Mouse (Mus musculus) heart, adult 2 months (tissue): ENCODE results near the gene Mlip.

Experiments
- CTCF ChIP-seq: fragments of 200-600 bp; IDR thresholded peaks from 2 replicates; pipeline ENCODE4 v1.8.1; 2022; ENCODE audit warnings: antibody characterized with exemption, mild to moderate bottlenecking, moderate library complexity
- EP300 ChIP-seq: fragments of 200-500 bp; IDR thresholded peaks from 2 replicates; pipeline ENCODE4 v1.6.1; 2011; ENCODE audit warnings: low read depth, low read length, control low read depth; ENCODE audit not compliant: insufficient read depth
- POLR2A ChIP-seq: fragments of 200-500 bp; IDR thresholded peaks from 2 replicates; pipeline ENCODE4 v1.6.1; 2011; ENCODE audit warnings: mild to moderate bottlenecking, low read depth, low read length, control low read depth; ENCODE audit not compliant: insufficient read depth

DNA sequence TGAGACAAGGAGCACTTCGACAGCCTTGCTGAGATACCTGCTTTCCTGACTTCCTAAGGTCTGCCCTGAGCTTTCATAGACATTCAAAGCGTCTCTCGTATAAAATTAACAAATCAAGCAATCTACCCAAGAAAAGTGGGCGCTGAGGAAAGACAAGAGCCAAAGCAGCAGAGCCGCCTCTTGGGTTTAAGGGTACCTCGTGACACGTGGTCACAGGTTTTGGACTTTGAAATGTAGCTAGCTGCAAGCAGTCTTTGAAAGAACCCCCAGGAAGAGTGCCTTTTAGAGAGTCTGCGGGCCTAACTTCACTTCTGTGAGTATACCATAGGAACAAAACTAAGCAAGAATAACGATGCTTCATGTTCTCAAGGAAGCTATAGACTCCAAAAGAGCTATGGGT is 31.9 kb upstream of the Mlip start:
- TF ChIP-seq CTCF (no peak), POLR2A (no peak), EP300 (no peak)
